Mouse (Mus musculus): ENCODE measurements around the gene Lef1. TPM values are rescaled to one million over a fixed set of nuclear protein-coding genes. Genes with fewer than 3 reads are reported as not detected.
A peak's percentile ranks its signal among the peaks of the same experiment; 100 is the strongest.

The Lef1 gene
- polyA plus RNA-seq, 1 experiment = not detected

- 0 out of 2 replicates have a peak overlapping the region, but pooled peaks have one; percentile 5 for H3K27ac ChIP-seq (replicated peaks; ENCODE audit: low read depth, low read length)
- no peak overlapping the region for H3K4me3 ChIP-seq (ENCODE audit: insufficient read depth, low read depth, low read length)
- peaks cover 16% of the 10 kb centered on the region for H3K4me1 ChIP-seq (ENCODE audit: control insufficient read depth, insufficient read depth, insufficient read length, low read length)
These were observed 145.2 kb downstream of the Lef1 start for GRCm38 (mm10) chr3:131255399-131255981.

DNA sequence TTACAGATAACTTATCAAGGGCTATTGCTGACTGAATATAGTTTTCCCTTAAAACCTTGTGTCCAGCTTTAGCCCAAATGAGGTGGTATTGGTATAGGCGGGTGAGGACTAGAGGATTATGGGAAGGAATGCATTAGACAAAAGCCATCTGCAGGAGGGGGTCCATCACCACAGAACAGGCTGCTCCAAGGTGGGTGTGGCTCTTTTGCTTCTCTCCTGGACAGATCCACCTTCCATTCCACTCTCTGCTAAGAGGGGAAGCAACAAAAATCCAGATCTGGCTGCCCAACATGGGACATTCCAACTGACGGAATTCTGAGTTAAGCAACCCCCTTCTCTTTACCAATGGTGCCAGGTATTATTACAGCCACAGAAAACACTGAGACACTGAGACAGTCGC, 148.7 kb downstream of the Lef1 start:
- Histone ChIP-seq H3K4me3 (ENCODE audit: insufficient read depth, low read depth, low read length) (no peak overlapping the region), H3K4me1 (ENCODE audit: control insufficient read depth, insufficient read depth, insufficient read length, low read length) (peaks cover 10% of the 10 kb centered on the region; the same call in 1 of the 2 replicates), H3K27ac (replicated peaks; ENCODE audit: low read depth, low read length) (peak overlapping the region; percentile 33; the same call in 1 of the 2 replicates)

GRCm38 (mm10) chr3:131259392-131259965, 149.2 kb downstream of the Lef1 start:
- no peak overlapping the region for H3K4me3 ChIP-seq (ENCODE audit: insufficient read depth, low read depth, low read length)
- H3K4me1 ChIP-seq (ENCODE audit: control insufficient read depth, insufficient read depth, insufficient read length, low read length) = peaks cover 10% of the 10 kb centered on the region; the same call in 1 of the 2 replicates
- H3K27ac ChIP-seq (replicated peaks; ENCODE audit: low read depth, low read length) = peak overlapping the region; percentile 36; the same call in 1 of the 2 replicates

DNA sequence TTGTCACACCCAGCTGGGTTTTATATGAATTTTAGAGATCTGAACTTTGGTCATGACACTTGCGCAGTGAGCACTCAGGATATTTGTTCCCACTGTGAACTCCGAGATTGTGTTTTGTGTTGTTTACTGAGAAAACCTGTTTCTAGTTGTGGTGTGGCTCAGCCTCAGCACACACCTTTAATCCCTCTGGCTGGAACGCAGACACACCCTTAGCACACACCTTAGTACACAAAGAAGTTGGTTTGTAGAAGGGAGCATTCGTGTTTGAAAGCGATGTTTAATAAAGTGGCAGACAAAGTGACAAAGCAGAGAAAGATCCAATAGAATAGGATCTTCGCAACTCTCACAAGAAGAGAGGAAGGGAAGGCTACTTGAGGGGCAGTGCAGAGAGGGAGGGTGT, 150.1 kb downstream of the Lef1 start:
- peak overlapping the region; percentile 15; the same call in 1 of the 2 replicates for H3K27ac ChIP-seq (replicated peaks; ENCODE audit: low read depth, low read length)
- H3K4me3 ChIP-seq (ENCODE audit: insufficient read depth, low read depth, low read length) = no peak overlapping the region
- peaks cover 18% of the 10 kb centered on the region; the same call in 1 of the 2 replicates for H3K4me1 ChIP-seq (ENCODE audit: control insufficient read depth, insufficient read depth, insufficient read length, low read length)

- no peak overlapping the region for H3K4me3 ChIP-seq (ENCODE audit: insufficient read depth, low read depth, low read length)
- peak overlapping the region; percentile 49 for H3K27ac ChIP-seq (replicated peaks; ENCODE audit: low read depth, low read length)
- H3K4me1 ChIP-seq (ENCODE audit: control insufficient read depth, insufficient read depth, insufficient read length, low read length) = peaks cover 17% of the 10 kb centered on the region; the same call in 1 of the 2 replicates
These were observed 153.7 kb downstream of the Lef1 start for GRCm38 (mm10) chr3:131263766-131264486.

DNA sequence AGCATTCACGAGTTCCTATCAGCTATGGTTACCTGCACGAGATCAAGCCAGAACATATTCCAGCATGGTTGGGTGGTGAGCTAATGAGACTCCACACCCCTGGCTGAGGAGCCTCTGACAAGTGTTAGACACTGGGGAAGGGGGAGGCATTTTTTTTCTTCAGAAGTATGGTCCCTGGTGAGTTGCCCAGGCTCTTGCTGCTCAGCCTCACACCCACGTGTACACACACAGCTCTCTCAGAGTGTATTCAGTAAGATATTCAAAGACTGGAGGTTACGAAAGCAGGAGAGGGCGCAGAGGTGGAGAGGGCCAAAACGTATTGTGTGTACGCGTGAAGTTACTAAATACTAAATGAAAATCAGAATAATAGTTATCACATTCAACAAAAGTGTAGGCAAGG, 155.2 kb downstream of the Lef1 start:
- H3K27ac ChIP-seq (replicated peaks; ENCODE audit: low read depth, low read length) = peak overlapping the region; percentile 69
- peaks cover 12% of the 10 kb centered on the region; the same call in 1 of the 2 replicates for H3K4me1 ChIP-seq (ENCODE audit: control insufficient read depth, insufficient read depth, insufficient read length, low read length)
- H3K4me3 ChIP-seq (ENCODE audit: insufficient read depth, low read depth, low read length) = no peak overlapping the region

DNA sequence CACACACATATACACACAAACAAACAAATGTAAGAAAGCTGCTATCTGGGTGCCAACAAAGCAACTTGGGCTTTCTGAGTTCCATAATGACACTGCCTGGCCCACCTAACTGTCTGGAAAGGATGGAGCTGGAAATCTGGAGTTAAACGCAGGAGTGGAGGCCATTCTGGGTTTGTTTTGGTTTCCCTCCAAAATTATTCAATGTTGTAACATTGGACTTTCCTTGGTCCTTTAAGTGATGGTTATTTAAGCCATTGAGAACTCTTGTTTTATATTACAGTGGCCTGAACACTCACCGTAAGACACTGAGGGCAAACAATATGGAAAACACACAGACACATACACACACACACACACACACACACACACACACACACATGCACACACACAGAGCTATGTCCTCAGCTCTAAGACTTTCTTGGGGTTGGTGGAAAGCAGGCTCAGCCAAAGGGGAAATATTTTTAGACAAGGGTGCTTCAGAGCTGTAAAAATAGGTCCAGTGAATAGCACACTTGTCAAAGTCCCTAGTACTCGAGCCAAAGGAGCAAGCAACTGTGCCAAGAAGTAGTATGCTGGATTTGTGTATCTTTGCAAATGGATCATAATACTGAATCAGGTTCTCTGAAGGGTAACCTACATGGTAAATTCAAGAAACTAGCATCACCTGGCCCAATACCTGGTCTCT, 156.2 kb downstream of the Lef1 start:
- Histone ChIP-seq H3K4me1 (ENCODE audit: control insufficient read depth, insufficient read depth, insufficient read length, low read length) (peaks cover 12% of the 10 kb centered on the region; the same call in 1 of the 2 replicates), H3K4me3 (ENCODE audit: insufficient read depth, low read depth, low read length) (0 out of 2 replicates have a peak overlapping the region, but pooled peaks have one; percentile 7), H3K27ac (replicated peaks; ENCODE audit: low read depth, low read length) (peak overlapping the region; percentile 83)

DNA sequence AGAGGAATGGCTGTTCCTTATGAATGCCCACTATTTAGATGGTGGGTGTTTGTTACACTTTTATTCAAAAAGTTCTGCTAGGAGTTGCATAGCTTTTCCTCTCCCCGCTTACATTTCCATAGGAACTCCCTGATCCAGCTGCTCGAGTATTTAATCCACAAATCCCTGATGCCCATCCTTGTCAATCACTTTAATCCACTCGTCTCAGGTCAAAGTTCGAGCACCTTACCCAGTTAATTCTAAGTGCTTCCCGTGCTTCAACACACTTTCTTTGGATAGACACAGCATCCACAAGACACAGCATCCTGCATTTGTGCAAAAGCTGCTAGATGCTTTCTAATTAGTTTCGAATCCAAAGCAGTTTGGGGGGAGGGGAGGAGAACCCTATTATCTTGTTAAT, 160.1 kb downstream of the Lef1 start:
- peak overlapping the region; percentile 74 for H3K27ac ChIP-seq (replicated peaks; ENCODE audit: low read depth, low read length)
- H3K4me3 ChIP-seq (ENCODE audit: insufficient read depth, low read depth, low read length) = peak overlapping the region; percentile 91
- peaks cover 4% of the 10 kb centered on the region; the same call in 1 of the 2 replicates for H3K4me1 ChIP-seq (ENCODE audit: control insufficient read depth, insufficient read depth, insufficient read length, low read length)

GRCm38 (mm10) chr3:131271157-131271556, 160.9 kb downstream of the Lef1 start:
- Histone ChIP-seq H3K4me1 (ENCODE audit: control insufficient read depth, insufficient read depth, insufficient read length, low read length) (peaks cover 2% of the 10 kb centered on the region; the same call in 1 of the 2 replicates), H3K27ac (replicated peaks; ENCODE audit: low read depth, low read length) (peak overlapping the region; percentile 74), H3K4me3 (ENCODE audit: insufficient read depth, low read depth, low read length) (peak overlapping the region; percentile 91)

- H3K27ac ChIP-seq (replicated peaks; ENCODE audit: low read depth, low read length) = peak within 1 kb of the TSS; percentile 74
- peak within 1 kb of the TSS; percentile 91 for H3K4me3 ChIP-seq (ENCODE audit: insufficient read depth, low read depth, low read length)
These were observed 161.5 kb downstream of the Lef1 start, which contains the start of gene Hadh for GRCm38 (mm10) chr3:131271559-131272373. TSS of gene Hadh (minus strand) at chr3:131272101.

GRCm38 (mm10) chr3:131272374-131273100, 162.3 kb downstream of the Lef1 start:
- H3K4me3 ChIP-seq (ENCODE audit: insufficient read depth, low read depth, low read length) = peak overlapping the region; percentile 58
- H3K27ac ChIP-seq (replicated peaks; ENCODE audit: low read depth, low read length) = peak overlapping the region; percentile 67
- H3K4me1 ChIP-seq (ENCODE audit: control insufficient read depth, insufficient read depth, insufficient read length, low read length) = no peaks in the 10 kb centered on the region

More at GRCm38 (mm10) chr3:131271559-131272373, 161.5 kb downstream of the Lef1 start, which contains the start of gene Hadh:
- no peaks in the 10 kb centered on the region for H3K4me1 ChIP-seq (ENCODE audit: control insufficient read depth, insufficient read depth, insufficient read length, low read length)
